Mouse (Mus musculus) heart, postnatal 0 days (tissue): ENCODE measurements around the gene Rnf215.

Source experiments
- CTCF ChIP-seq: IDR thresholded peaks from 2 replicates; pipeline ENCODE4 v1.5.1; 2016; ENCODE audit warnings: antibody characterized with exemption, control low read depth, low read depth
- EP300 ChIP-seq: IDR thresholded peaks from 2 replicates; pipeline ENCODE4 v1.6.1; 2016; ENCODE audit warnings: antibody characterized with exemption, low read depth

- TF ChIP-seq CTCF (no peak), EP300 (no peak)
These were observed 36.9 kb upstream of the Rnf215 start for GRCm38 (mm10) chr11:4098120-4098519.
